Mouse (Mus musculus) ES-Bruce4 (cell line): ENCODE measurements around the gene Defb25.

ENCODE experiments used
- CTCF ChIP-seq: IDR thresholded peaks from one replicate; pipeline ENCODE4 v1.8.1; 2011; ENCODE audit warnings: low read depth, low read length
- EP300 ChIP-seq: IDR thresholded peaks from 2 replicates; pipeline ENCODE4 v1.6.1; 2011; ENCODE audit warnings: low read depth, low read length; ENCODE audit not compliant: insufficient read depth
- POLR2A ChIP-seq: IDR thresholded peaks from one replicate; pipeline ENCODE4 v1.8.1; 2011; ENCODE audit warnings: low read length; ENCODE audit not compliant: insufficient read depth

DNA sequence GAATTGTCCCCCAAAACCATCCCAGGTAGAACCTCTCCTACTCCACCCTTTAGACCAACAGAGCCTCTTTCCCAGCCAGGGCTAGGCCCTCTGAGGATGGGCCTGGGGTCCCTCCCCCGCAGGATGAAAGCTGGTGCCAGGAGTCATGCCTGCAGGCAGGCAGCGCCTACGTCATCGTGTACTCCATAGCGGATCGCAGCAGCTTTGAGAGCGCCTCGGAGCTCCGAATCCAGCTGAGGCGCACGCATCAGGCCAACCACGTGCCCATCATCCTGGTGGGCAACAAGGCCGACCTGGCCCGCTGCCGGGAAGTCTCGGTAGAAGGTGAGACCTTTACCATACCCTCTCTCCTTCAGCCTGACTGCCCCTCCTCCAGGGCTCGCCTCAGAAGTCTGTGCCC lies 10.5 kb upstream of the Defb25 start:
- TF ChIP-seq CTCF (no peak), POLR2A (no peak), EP300 (no peak)
